Mouse (Mus musculus): Measurements from ENCODE around the gene Dlgap4. TPM values are rescaled to one million over a fixed set of nuclear protein-coding genes. Genes with fewer than 3 reads are reported as not detected.
A peak's percentile ranks its signal among the peaks of the same experiment; 100 is the strongest.

Dlgap4 gene
- polyA plus RNA-seq, 1 experiment, result 47.1 TPM

- Histone ChIP-seq H3K4me3 (ENCODE audit: low read depth, low read length) (no peak overlapping the region), H3K4me1 (ENCODE audit: control insufficient read depth, insufficient read depth, insufficient read length, low read length) (peaks cover 27% of the 10 kb centered on the region), H3K27ac (ENCODE audit: insufficient read depth, low read depth, low read length) (peak overlapping the region; percentile 35), H3K36me3 (ENCODE audit: control insufficient read depth, insufficient read depth, low read length) (no peaks in the 10 kb centered on the region), H3K27me3 (ENCODE audit: control insufficient read depth, insufficient read depth, low read length) (no peaks in the 10 kb centered on the region)
- 19% methylated on average over 6 of the region's 6 CpGs for WGBS
- no peak for TF ChIP-seq CTCF (IDR thresholded peaks at IDR 0.05; ENCODE audit: extremely low read depth, insufficient read length, insufficient replicate concordance, low read depth, low read length)
- TF ChIP-seq POLR2A (IDR thresholded peaks at IDR 0.05; ENCODE audit: low read depth, low read length), result no peak
Measured at GRCm38 (mm10) chr2:156732109-156732508, 118.6 kb downstream of the Dlgap4 start.

GRCm38 (mm10) chr2:156735761-156736335 is 122.3 kb downstream of the Dlgap4 start:
- 94% methylated on average over 3 of the region's 3 CpGs for WGBS
- no peaks in the 10 kb centered on the region for H3K27me3 ChIP-seq (ENCODE audit: control insufficient read depth, insufficient read depth, low read length)
- peaks cover 38% of the 10 kb centered on the region for H3K4me1 ChIP-seq (ENCODE audit: control insufficient read depth, insufficient read depth, insufficient read length, low read length)
- no peak for TF ChIP-seq POLR2A (IDR thresholded peaks at IDR 0.05; ENCODE audit: low read depth, low read length)
- TF ChIP-seq CTCF (IDR thresholded peaks at IDR 0.05; ENCODE audit: extremely low read depth, insufficient read length, insufficient replicate concordance, low read depth, low read length), result no peak
- no peak overlapping the region for H3K4me3 ChIP-seq (ENCODE audit: low read depth, low read length)
- H3K36me3 ChIP-seq (ENCODE audit: control insufficient read depth, insufficient read depth, low read length), result no peaks in the 10 kb centered on the region
- no peak overlapping the region for H3K27ac ChIP-seq (ENCODE audit: insufficient read depth, low read depth, low read length)

DNA sequence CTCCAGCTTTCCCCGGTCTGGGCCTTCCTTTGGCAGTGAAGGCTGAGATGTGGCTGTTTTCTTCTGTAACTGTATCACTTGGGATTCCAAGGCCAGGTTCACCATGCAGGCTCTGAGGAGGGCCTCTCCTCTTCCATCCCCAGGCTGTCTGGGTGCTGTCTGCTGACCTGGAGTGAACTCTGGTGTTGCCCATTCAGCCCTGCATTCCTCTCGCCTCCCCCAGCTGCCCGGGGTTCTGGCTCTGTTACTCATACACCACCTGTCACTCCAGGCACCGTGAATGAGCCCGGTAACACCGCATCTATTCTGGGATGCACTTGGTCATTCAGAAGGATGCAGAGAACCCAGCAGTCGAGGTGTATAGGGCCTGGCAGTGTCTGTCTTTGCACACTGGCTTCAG is 123.3 kb downstream of the Dlgap4 start:
- H3K4me1 ChIP-seq (ENCODE audit: control insufficient read depth, insufficient read depth, insufficient read length, low read length), result peaks cover 35% of the 10 kb centered on the region
- no peaks in the 10 kb centered on the region for H3K27me3 ChIP-seq (ENCODE audit: control insufficient read depth, insufficient read depth, low read length)
- no peak overlapping the region for H3K27ac ChIP-seq (ENCODE audit: insufficient read depth, low read depth, low read length)
- TF ChIP-seq POLR2A (IDR thresholded peaks at IDR 0.05; ENCODE audit: low read depth, low read length) (no peak), CTCF (IDR thresholded peaks at IDR 0.05; ENCODE audit: extremely low read depth, insufficient read length, insufficient replicate concordance, low read depth, low read length) (no peak)
- no peaks in the 10 kb centered on the region for H3K36me3 ChIP-seq (ENCODE audit: control insufficient read depth, insufficient read depth, low read length)
- H3K4me3 ChIP-seq (ENCODE audit: low read depth, low read length), result no peak overlapping the region
- WGBS, result 38% methylated on average over 7 of the region's 7 CpGs

DNA sequence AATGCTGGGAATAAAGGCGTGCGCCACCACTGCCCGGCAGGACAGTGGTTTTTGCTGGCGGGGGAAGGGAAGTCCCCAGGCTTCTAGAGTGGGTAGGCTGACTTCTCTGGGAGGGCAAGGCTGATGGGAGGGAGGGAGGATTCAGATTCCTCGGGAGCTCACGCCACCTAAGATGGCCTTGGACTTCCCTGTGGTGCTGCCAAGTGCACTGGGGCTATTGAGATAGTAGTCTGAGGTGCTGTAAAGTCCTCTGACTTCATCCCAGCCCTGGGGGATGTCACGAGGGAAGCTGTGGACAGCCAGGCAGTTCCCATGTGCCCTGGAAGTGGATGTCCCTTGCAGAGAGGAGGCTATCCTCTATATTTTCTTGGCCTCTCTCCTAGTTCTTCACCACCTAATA is 124.5 kb downstream of the Dlgap4 start:
- no peak overlapping the region for H3K27ac ChIP-seq (ENCODE audit: insufficient read depth, low read depth, low read length)
- 37% methylated on average over 7 of the region's 7 CpGs for WGBS
- no peak overlapping the region for H3K4me3 ChIP-seq (ENCODE audit: low read depth, low read length)
- no peaks in the 10 kb centered on the region for H3K27me3 ChIP-seq (ENCODE audit: control insufficient read depth, insufficient read depth, low read length)
- H3K4me1 ChIP-seq (ENCODE audit: control insufficient read depth, insufficient read depth, insufficient read length, low read length), result peaks cover 30% of the 10 kb centered on the region
- TF ChIP-seq POLR2A (IDR thresholded peaks at IDR 0.05; ENCODE audit: low read depth, low read length), result no peak
- H3K36me3 ChIP-seq (ENCODE audit: control insufficient read depth, insufficient read depth, low read length), result no peaks in the 10 kb centered on the region

DNA sequence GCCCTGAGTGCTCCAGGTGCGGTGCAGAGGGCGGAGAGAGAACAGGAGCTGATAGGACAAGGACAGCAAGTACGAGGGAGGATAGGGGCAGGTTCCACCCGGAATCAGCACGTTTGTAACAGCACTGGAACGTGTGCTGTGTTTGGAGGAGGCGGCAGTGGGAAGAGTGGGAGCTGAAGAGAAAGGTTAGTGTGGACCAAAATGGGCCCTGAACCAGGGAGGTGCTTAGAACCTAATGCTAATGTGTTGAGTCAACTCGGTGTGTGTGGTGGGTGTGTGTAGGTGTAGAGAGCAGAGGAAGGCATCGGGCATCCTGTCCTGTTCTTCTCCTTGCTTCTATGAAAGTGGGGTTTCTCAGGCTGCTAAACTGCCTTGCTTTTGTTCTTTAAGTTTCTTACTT is 127.8 kb downstream of the Dlgap4 start:
- Histone ChIP-seq H3K4me1 (ENCODE audit: control insufficient read depth, insufficient read depth, insufficient read length, low read length) (peaks cover 30% of the 10 kb centered on the region), H3K36me3 (ENCODE audit: control insufficient read depth, insufficient read depth, low read length) (peaks cover 3% of the 10 kb centered on the region; the same call in 1 of the 2 replicates), H3K4me3 (ENCODE audit: low read depth, low read length) (no peak overlapping the region), H3K27me3 (ENCODE audit: control insufficient read depth, insufficient read depth, low read length) (no peaks in the 10 kb centered on the region), H3K27ac (ENCODE audit: insufficient read depth, low read depth, low read length) (no peak overlapping the region)
- TF ChIP-seq CTCF (IDR thresholded peaks at IDR 0.05; ENCODE audit: extremely low read depth, insufficient read length, insufficient replicate concordance, low read depth, low read length) (no peak), POLR2A (IDR thresholded peaks at IDR 0.05; ENCODE audit: low read depth, low read length) (no peak)
- 38% methylated on average over 9 of the region's 9 CpGs for WGBS

DNA sequence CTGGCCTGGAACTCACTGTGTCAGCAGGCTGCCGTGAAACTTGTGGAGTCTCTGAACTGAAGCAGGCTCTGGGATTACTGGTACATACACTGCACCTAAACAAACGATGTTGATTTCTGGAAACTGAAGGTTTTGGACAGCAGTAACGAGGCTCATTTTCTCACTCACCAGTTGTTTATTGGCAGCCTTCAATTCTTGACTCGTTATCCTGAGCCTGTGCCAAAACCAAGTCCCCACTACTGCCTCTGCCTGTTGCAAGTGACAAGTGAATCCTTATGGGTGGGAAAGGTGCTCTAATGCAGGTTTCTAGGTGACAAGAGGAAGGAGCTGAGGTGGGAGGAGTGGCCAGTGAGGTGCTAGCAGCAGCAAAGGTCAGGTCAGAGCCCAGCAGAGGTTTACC is 128.5 kb downstream of the Dlgap4 start:
- Histone ChIP-seq H3K4me1 (ENCODE audit: control insufficient read depth, insufficient read depth, insufficient read length, low read length) (peaks cover 26% of the 10 kb centered on the region), H3K4me3 (ENCODE audit: low read depth, low read length) (no peak overlapping the region), H3K27me3 (ENCODE audit: control insufficient read depth, insufficient read depth, low read length) (no peaks in the 10 kb centered on the region), H3K36me3 (ENCODE audit: control insufficient read depth, insufficient read depth, low read length) (peaks cover 9% of the 10 kb centered on the region), H3K27ac (ENCODE audit: insufficient read depth, low read depth, low read length) (no peak overlapping the region)
- TF ChIP-seq POLR2A (IDR thresholded peaks at IDR 0.05; ENCODE audit: low read depth, low read length) (no peak), CTCF (IDR thresholded peaks at IDR 0.05; ENCODE audit: extremely low read depth, insufficient read length, insufficient replicate concordance, low read depth, low read length) (no peak)
- WGBS, result 44% methylated on average over 4 of the region's 4 CpGs

- Histone ChIP-seq H3K36me3 (ENCODE audit: control insufficient read depth, insufficient read depth, low read length) (peaks cover 17% of the 10 kb centered on the region), H3K27ac (ENCODE audit: insufficient read depth, low read depth, low read length) (no peak overlapping the region), H3K27me3 (ENCODE audit: control insufficient read depth, insufficient read depth, low read length) (no peaks in the 10 kb centered on the region), H3K4me3 (ENCODE audit: low read depth, low read length) (no peak overlapping the region), H3K4me1 (ENCODE audit: control insufficient read depth, insufficient read depth, insufficient read length, low read length) (peaks cover 16% of the 10 kb centered on the region)
- 50% methylated on average over 3 of the region's 3 CpGs for WGBS
- TF ChIP-seq POLR2A (IDR thresholded peaks at IDR 0.05; ENCODE audit: low read depth, low read length), result no peak
- TF ChIP-seq CTCF (IDR thresholded peaks at IDR 0.05; ENCODE audit: extremely low read depth, insufficient read length, insufficient replicate concordance, low read depth, low read length), result no peak
Measured at GRCm38 (mm10) chr2:156743248-156743647, 129.7 kb downstream of the Dlgap4 start.

Data from small intestine, adult 2 months (tissue).